Mouse (Mus musculus) small intestine, adult 2 months (tissue): ENCODE measurements at regions not wholly inside any gene's neighbourhood (a gene's known extent, or its start where the extent isn't known, plus 50 kb on each side); places are given as distances from the start of the nearest gene placed in this dataset.

Source experiments
- H3K27ac ChIP-seq: fragments of 200-500 bp; 2 replicates; pipeline ENCODE4 v1.5.1; 2012; ENCODE audit warnings: low read depth, low read length, control low read depth, inconsistent platforms; ENCODE audit not compliant: insufficient read depth
- H3K27me3 ChIP-seq: fragments of 200-500 bp; 2 replicates; pipeline ENCODE4 v1.6.1; 2012; ENCODE audit warnings: mild to moderate bottlenecking, moderate library complexity, low read length, inconsistent platforms; ENCODE audit not compliant: control insufficient read depth, insufficient read depth
- H3K36me3 ChIP-seq: fragments of 200-500 bp; 2 replicates; pipeline ENCODE4 v1.6.1; 2012; ENCODE audit warnings: mild to moderate bottlenecking, low read length, control low read depth, inconsistent platforms; ENCODE audit not compliant: control insufficient read depth, insufficient read depth
- H3K4me1 ChIP-seq: fragments of 200-500 bp; 2 replicates; pipeline ENCODE4 v1.6.1; 2012; ENCODE audit warnings: low read length, inconsistent platforms, mixed read lengths; ENCODE audit not compliant: control insufficient read depth, insufficient read depth, insufficient read length
- H3K4me3 ChIP-seq: fragments of 200-500 bp; 2 replicates; pipeline ENCODE4 v1.5.1; 2012; ENCODE audit warnings: low read depth, mild to moderate bottlenecking, control low read depth, inconsistent platforms, low read length, moderate library complexity
- CTCF ChIP-seq: fragments of 200-500 bp; IDR thresholded peaks from 2 replicates; pipeline ENCODE4 v1.5.1; 2012; ENCODE audit warnings: low read depth, mild to moderate bottlenecking, control low read depth, inconsistent platforms, low read length, moderate library complexity, mixed read lengths; ENCODE audit not compliant: insufficient replicate concordance, insufficient read length; ENCODE audit errors: extremely low read depth
- POLR2A ChIP-seq: fragments of 200-500 bp; IDR thresholded peaks from 2 replicates; pipeline ENCODE4 v1.6.1; 2012; ENCODE audit warnings: low read depth, mild to moderate bottlenecking, control low read depth, inconsistent platforms, low read length, moderate library complexity
- WGBS: fragments of 180-500 bp; shearing (Covaris S2); methylation state at CpG from one replicate; pipeline ENCODE4 v1.1.7; 2018; 5-methylcytosine and 5-hydroxymethylcytosine counted together

DNA sequence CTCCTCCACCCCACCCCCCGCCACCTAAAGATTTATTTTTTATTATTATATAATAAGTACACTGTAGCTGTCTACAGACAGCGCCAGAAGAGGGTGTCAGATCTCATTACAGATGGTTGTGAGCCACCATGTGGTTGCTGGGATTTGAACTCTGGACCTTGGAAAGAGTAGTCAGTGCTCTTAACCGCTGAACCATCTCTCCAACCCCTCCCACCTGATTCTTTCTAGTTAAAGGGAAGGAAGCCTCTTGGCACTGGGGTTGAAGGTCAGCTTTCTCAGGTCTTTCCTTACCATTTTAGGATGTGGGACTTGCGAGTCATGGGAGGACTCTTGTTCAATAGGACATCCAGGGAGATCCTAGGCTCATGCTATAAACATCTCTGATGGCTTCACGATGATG lies 54.7 kb downstream of the Hes1 start:
- WGBS: 84% methylated on average over 5 of the region's 5 CpGs
- Histone ChIP-seq H3K27ac (no peak overlapping the region), H3K4me1 (no peaks in the 10 kb centered on the region), H3K36me3 (no peaks in the 10 kb centered on the region), H3K27me3 (no peaks in the 10 kb centered on the region), H3K4me3 (no peak overlapping the region)
- TF ChIP-seq CTCF (no peak), POLR2A (no peak)

DNA sequence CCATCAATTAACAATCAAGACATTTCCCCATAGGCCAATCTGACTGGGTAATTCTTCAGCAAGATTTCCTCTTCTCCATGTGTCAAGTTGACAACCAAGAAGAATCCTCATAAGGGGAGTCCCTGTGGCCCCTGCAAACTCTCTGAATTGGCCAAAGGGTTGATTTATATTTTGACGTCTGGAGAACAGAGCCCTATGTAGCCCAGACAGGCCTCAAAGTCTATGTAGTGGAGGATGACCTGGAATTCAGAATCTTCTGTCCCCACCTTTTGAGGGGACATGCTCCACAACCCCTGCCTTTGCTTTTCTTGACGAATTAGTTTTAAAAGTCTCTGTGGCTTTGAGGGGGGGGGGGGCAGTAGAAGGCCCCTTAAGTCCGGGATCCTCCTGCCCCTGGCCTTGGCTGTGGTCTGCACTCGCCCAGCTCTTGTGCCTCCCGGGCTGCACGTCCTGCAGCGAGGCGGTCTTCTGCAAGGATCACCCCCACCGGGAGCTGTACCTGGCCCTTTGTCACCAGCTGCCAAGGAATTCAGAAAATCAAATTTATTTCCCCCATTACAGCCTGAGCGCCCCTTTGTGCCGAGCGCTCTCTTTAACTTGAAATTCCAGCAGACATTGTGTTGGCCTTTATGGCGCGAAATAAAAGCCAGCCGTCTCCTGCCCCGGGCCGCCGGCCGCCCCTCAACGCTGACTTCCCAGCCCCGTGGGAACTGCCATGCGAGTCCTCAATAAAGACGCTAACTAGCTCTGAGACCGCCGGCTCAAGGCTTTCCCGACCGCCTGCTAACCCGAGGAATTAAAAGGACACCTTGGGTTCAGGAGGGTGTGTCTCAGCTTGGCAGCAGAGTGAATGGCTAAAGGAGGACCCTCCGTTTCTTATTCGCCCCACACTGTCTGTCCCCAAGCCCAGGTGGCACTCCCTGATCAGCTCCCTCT lies 56.4 kb downstream of the Hes1 start:
- Histone ChIP-seq H3K27ac (no peak overlapping the region), H3K27me3 (no peaks in the 10 kb centered on the region), H3K36me3 (no peaks in the 10 kb centered on the region), H3K4me3 (no peak overlapping the region), H3K4me1 (no peaks in the 10 kb centered on the region)
- 60% methylated on average over 30 of the region's 30 CpGs for WGBS
- TF ChIP-seq POLR2A: no peak
- no peak for TF ChIP-seq CTCF

DNA sequence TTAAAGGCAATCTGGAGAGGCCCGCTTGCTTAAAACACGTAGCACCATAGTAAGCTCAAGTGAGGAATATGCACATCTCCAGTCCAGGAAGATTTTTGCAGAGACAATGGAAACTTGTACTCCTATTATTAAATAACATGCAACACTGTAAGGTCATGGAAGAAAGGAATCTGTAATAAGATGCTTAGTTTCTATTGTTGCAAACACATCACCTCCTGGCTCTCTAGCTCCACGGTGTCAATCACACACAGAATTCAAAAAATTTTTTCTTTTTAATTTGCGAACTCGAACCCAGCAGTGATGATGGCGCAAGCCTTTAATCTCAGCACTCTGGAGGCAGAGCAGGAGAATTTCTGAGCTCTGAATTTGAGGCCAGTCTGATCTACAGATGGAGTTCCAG lies 57.4 kb downstream of the Hes1 start:
- H3K4me1 ChIP-seq: no peaks in the 10 kb centered on the region
- H3K36me3 ChIP-seq: no peaks in the 10 kb centered on the region
- no peak overlapping the region for H3K4me3 ChIP-seq
- 97% methylated on average over 6 of the region's 6 CpGs for WGBS
- H3K27ac ChIP-seq: no peak overlapping the region
- no peak for TF ChIP-seq CTCF
- TF ChIP-seq POLR2A: no peak
- H3K27me3 ChIP-seq: no peaks in the 10 kb centered on the region

DNA sequence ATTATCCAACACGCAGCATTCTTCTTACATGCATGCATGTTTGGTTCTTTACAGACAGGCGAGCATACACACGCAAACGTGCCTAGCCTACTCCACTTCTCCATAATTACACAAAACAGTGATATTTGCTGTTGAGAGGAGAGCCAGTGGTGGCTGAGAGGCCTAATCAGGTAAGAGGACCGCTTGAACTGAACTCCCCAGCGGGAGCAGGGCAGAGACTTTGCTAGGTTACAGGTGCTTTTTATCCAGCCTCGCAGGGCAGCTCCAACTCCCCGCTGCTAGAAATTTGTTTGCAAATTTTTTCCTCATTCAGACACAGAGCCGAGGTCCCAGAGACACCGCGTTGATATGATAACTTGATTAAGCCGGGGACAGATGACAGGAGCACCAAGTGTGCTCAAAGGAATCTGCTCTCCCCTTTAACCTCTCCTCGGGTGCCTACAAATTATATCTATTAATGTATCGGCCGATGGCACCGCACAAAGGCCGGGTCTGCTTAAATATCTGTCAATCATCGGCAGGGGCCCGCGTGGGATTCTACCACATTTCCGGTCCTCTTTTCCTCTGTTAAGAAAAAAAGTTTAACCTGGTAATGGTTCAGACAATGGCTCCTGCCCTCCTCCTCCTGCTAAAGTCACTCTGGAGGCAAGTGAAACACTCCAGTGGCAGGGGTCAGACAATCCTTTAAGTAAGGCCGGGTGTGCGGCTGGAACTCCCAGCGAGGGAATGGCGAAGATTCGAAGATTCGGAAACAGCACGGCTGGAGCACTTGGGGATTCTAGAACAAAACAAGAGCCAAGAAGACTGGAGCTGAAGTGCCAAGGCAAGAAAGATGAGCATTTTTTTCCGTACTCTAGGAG lies 58.3 kb downstream of the Hes1 start:
- H3K27me3 ChIP-seq: no peaks in the 10 kb centered on the region
- WGBS: 84% methylated on average over 29 of the region's 29 CpGs
- no peak overlapping the region for H3K27ac ChIP-seq
- H3K4me1 ChIP-seq: no peaks in the 10 kb centered on the region
- TF ChIP-seq POLR2A: no peak
- no peaks in the 10 kb centered on the region for H3K36me3 ChIP-seq
- H3K4me3 ChIP-seq: no peak overlapping the region

DNA sequence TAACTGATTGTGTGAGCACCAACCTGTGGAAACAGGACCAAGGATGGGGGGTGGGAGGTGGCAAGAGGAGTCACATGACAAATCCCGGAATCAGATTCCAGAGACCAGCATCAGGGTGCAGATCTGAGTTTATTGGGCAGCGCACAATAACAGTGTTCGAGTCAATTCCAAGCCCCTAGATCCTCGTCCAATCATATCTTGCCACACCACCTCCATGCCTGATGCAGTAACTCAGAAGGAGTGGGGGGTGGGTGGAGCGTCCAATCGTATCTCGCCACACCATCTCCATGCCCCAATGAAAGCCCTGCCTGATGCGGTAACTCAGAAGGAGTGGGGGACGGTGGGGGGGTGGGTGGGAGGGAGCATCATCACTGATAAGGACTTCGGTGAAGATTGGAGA lies 62.8 kb downstream of the Hes1 start:
- no peak overlapping the region for H3K4me3 ChIP-seq
- H3K27me3 ChIP-seq: no peaks in the 10 kb centered on the region
- no peaks in the 10 kb centered on the region for H3K36me3 ChIP-seq
- WGBS: 96% methylated on average over 10 of the region's 10 CpGs
- TF ChIP-seq POLR2A (no peak), CTCF (no peak)
- H3K4me1 ChIP-seq: no peaks in the 10 kb centered on the region
- H3K27ac ChIP-seq: no peak overlapping the region

DNA sequence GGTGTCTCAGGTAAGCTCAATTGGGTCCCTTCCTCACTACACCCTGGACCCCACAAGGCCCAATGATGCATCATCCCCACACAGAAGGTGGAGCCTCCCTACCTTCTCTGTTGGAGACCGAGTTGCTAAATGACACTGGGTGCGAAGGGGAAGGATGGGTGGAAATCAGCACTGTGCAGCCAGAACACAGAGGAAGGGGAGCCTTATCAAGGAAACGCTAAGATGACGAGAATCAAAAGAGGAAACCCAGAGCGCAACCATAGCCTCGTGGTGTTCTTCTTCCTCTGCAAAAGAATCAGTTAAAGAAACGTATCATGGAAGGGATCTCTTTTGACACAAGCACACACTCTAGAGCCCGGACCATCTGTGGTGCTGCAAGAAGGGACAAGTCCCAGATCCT lies 64.6 kb downstream of the Hes1 start:
- WGBS: 85% methylated on average over 8 of the region's 8 CpGs
- H3K27ac ChIP-seq: no peak overlapping the region
- no peaks in the 10 kb centered on the region for H3K27me3 ChIP-seq
- TF ChIP-seq CTCF (no peak), POLR2A (no peak)
- H3K4me1 ChIP-seq: no peaks in the 10 kb centered on the region
- H3K36me3 ChIP-seq: no peaks in the 10 kb centered on the region
- no peak overlapping the region for H3K4me3 ChIP-seq
